Mouse (Mus musculus): ENCODE measurements around the gene Arhgap10. TPM values are rescaled to one million over a fixed set of nuclear protein-coding genes. Genes with fewer than 3 reads are reported as not detected.

Gene Arhgap10
- polyA plus RNA-seq, 1 experiment from 2014 or later, result 19.7 TPM

DNA sequence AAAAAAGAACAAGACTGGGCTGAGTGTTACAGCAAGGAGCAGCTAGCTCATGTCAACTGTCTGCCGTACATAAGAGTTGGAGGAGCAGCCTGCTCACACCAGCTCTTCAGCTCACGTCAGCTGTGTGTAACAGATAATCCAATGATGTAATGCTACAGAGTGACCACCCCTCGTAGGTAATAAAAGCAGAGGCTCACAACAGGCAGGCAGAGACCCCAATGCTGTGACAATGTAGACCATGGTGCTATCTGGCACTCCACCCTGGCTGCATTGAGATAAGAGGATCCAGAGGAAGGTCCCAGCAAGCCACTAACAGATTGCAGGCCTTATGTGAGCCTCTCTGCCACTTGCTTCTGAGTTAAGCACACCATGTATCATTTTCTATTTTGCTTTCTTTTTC is 26.7 kb upstream of the Arhgap10 start:
- no peaks in the 10 kb centered on the region for H3K27me3 ChIP-seq (replicated peaks; ENCODE audit: control insufficient read depth, insufficient read depth, low read length)
- no peak for ATAC-seq
- no peak overlapping the region for H3K9ac ChIP-seq (ENCODE audit: low read depth, low read length)
- H3K4me3 ChIP-seq (ENCODE audit: low read depth, low read length), result no peak overlapping the region
- no peak for TF ChIP-seq CTCF (IDR thresholded peaks at IDR 0.05; ENCODE audit: low read depth)
- WGBS, result 70% methylated on average over 3 of the region's 3 CpGs
- no peak overlapping the region for H3K4me2 ChIP-seq (replicated peaks; ENCODE audit: low read depth)
- H3K9me3 ChIP-seq (ENCODE audit: control insufficient read depth), result no peaks in the 10 kb centered on the region
- H3K36me3 ChIP-seq (ENCODE audit: control insufficient read depth, insufficient read depth), result no peaks in the 10 kb centered on the region
- H3K4me1 ChIP-seq (replicated peaks; ENCODE audit: control insufficient read depth, insufficient read depth, low read length), result no peaks in the 10 kb centered on the region
- H3K27ac ChIP-seq (ENCODE audit: low read depth, low read length), result no peak overlapping the region

DNA sequence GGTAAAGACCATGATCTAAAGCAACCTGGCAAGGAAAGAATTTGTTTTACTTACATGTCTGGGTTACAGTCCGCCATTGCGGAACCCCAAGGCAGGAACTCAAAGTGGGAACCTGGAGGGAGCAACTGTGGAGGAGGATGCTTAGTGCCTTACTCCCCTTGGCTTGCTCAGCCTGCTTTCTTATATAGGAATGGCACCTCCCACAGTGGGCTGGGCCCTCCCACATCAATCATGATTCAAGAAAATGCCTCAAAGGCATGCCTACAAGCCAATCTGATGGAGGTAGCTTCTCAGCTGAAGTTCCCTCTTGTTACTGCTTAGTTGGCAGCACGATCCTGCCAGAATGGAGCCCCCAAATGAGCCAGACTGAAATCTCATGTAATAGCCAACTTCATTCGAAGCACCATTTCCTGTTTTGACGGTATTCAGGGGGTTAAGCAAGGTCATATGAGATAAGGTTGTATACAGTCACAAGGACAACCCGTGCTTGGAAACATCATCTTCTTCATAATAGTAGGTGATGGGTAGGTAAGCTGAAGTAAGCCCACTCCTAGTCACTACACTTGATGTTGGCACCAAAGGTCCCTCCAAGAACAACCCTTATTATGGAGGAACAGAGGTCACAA is 25.5 kb upstream of the Arhgap10 start:
- H3K27ac ChIP-seq (ENCODE audit: low read depth, low read length), result no peak overlapping the region
- no peak for TF ChIP-seq CTCF (IDR thresholded peaks at IDR 0.05; ENCODE audit: low read depth)
- no peaks in the 10 kb centered on the region for H3K9me3 ChIP-seq (ENCODE audit: control insufficient read depth)
- WGBS, result 78% methylated on average over 6 of the region's 6 CpGs
- H3K4me3 ChIP-seq (ENCODE audit: low read depth, low read length), result no peak overlapping the region
- no peaks in the 10 kb centered on the region for H3K36me3 ChIP-seq (ENCODE audit: control insufficient read depth, insufficient read depth)
- no peaks in the 10 kb centered on the region for H3K4me1 ChIP-seq (replicated peaks; ENCODE audit: control insufficient read depth, insufficient read depth, low read length)
- no peaks in the 10 kb centered on the region for H3K27me3 ChIP-seq (replicated peaks; ENCODE audit: control insufficient read depth, insufficient read depth, low read length)
- no peak overlapping the region for H3K4me2 ChIP-seq (replicated peaks; ENCODE audit: low read depth)
- no peak for ATAC-seq
- no peak overlapping the region for H3K9ac ChIP-seq (ENCODE audit: low read depth, low read length)

DNA sequence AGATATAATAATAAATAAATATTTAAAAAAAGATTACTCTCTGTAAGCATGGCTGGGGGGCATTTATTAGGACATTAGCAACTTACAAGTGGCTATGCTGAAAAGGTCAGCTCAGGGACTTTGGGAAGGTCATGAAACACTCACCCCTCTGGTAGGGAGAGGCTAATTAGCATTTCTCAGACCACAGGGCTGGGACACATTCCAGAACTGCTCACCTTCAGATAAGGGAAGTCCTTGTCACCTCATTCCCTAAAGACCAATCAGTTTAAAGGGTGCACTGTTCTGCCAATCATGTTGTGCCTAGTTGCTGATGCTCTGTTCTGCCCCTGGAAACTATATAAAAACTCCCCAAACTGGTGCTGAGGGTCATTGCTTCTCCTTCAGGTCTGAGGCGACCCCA is 20.5 kb upstream of the Arhgap10 start:
- TF ChIP-seq CTCF (IDR thresholded peaks at IDR 0.05; ENCODE audit: low read depth), result no peak
- WGBS, result 89% methylated on average over 1 of the region's 1 CpGs

DNA sequence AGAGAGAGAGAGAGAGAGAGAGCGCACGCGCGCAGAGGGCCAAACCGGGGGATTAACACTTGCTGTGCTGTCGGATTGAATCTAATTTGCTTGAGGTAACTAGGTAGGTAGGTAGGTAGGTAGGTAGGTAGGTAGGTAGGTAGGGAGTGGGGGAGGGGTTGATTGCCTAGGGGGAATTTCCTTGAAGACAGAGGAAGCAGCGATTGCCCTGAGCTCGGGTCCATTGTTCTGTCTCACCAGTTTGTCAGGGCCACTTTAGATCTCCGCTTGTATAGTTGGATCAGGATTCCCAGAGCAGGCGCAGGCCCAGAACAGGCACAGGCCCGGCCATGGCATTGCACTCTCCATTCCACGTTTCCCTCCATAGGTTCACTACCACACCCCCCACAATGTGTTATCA is 19.1 kb upstream of the Arhgap10 start:
- Histone ChIP-seq H3K27me3 (replicated peaks; ENCODE audit: control insufficient read depth, insufficient read depth, low read length) (no peaks in the 10 kb centered on the region), H3K36me3 (ENCODE audit: control insufficient read depth, insufficient read depth) (no peaks in the 10 kb centered on the region), H3K4me2 (replicated peaks; ENCODE audit: low read depth) (no peak overlapping the region), H3K9ac (ENCODE audit: low read depth, low read length) (no peak overlapping the region), H3K27ac (ENCODE audit: low read depth, low read length) (no peak overlapping the region), H3K4me1 (replicated peaks; ENCODE audit: control insufficient read depth, insufficient read depth, low read length) (no peaks in the 10 kb centered on the region), H3K9me3 (ENCODE audit: control insufficient read depth) (no peaks in the 10 kb centered on the region), H3K4me3 (ENCODE audit: low read depth, low read length) (no peak overlapping the region)
- no peak for TF ChIP-seq CTCF (IDR thresholded peaks at IDR 0.05; ENCODE audit: low read depth)
- no peak for ATAC-seq
- WGBS, result 78% methylated on average over 12 of the region's 12 CpGs

More for the DNA sequence above, 20.5 kb upstream of the Arhgap10 start:
- Histone ChIP-seq H3K4me3 (ENCODE audit: low read depth, low read length) (no peak overlapping the region), H3K27ac (ENCODE audit: low read depth, low read length) (no peak overlapping the region), H3K36me3 (ENCODE audit: control insufficient read depth, insufficient read depth) (no peaks in the 10 kb centered on the region), H3K4me2 (replicated peaks; ENCODE audit: low read depth) (no peak overlapping the region), H3K27me3 (replicated peaks; ENCODE audit: control insufficient read depth, insufficient read depth, low read length) (no peaks in the 10 kb centered on the region), H3K4me1 (replicated peaks; ENCODE audit: control insufficient read depth, insufficient read depth, low read length) (no peaks in the 10 kb centered on the region), H3K9ac (ENCODE audit: low read depth, low read length) (no peak overlapping the region), H3K9me3 (ENCODE audit: control insufficient read depth) (no peaks in the 10 kb centered on the region)
- no peak for ATAC-seq

DNA sequence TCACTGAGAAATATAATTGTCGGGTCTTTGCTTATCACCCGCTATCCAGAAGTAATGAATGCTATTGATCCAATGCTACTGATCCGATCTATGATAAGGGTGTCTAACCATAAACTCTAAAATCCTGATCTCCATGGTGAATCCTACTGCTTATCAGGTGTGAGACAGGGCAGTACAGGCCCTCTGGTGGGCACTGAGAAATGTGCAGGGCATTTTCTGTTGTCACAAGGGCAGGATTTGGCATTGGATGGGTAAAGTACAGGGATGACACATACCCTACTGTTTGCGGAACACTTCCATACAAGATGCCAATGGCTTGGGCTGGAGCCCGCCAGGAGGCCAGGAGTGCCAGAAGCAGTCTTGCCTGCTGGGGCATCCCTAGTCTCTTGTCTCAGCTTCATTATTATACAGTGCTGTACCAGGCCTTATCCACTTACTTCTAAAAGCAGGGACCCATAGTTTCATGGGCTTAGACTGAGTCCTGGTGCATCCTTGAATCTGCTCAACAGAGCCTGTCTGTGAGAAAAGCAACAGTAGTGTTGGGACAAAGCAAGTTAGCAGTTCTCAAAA is 17.4 kb upstream of the Arhgap10 start:
- Histone ChIP-seq H3K27me3 (replicated peaks; ENCODE audit: control insufficient read depth, insufficient read depth, low read length) (no peaks in the 10 kb centered on the region), H3K4me3 (ENCODE audit: low read depth, low read length) (no peak overlapping the region), H3K4me2 (replicated peaks; ENCODE audit: low read depth) (no peak overlapping the region), H3K9ac (ENCODE audit: low read depth, low read length) (no peak overlapping the region), H3K4me1 (replicated peaks; ENCODE audit: control insufficient read depth, insufficient read depth, low read length) (no peaks in the 10 kb centered on the region), H3K27ac (ENCODE audit: low read depth, low read length) (no peak overlapping the region), H3K36me3 (ENCODE audit: control insufficient read depth, insufficient read depth) (no peaks in the 10 kb centered on the region), H3K9me3 (ENCODE audit: control insufficient read depth) (no peaks in the 10 kb centered on the region)
- TF ChIP-seq CTCF (IDR thresholded peaks at IDR 0.05; ENCODE audit: low read depth), result peak; percentile 85
- 60% methylated on average over 5 of the region's 5 CpGs for WGBS
- peak; percentile 62 for ATAC-seq

DNA sequence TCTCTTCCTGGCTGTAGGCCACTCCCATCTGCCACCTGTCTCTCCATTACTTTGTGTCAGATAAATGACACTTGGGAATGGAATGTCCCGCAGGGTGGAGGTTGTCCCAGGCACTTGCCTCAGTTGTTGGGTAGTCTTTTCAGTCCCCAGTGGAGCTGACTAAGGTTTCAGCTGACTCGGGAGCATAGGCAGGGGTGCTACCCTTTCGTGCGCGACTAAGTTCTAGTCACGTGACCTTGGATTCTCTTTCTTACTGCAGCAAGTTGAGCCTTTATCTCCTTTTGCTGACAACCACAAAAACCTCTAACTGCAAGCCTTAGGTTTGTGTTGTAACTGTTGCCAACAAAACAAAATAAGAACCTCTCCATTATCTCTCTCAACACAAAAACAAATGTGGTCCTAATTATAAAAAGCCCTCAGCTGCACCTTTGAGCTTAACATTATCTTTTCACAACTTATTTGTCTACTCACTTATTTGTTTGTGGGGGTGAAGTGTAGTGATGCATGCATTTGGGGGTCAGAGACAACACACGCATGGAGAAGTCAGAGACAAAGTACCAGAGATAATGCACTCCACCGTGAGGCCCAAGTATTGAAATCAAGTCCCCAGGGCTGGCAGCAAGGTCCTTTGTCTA is 16.7 kb upstream of the Arhgap10 start:
- Histone ChIP-seq H3K9ac (ENCODE audit: low read depth, low read length) (no peak overlapping the region), H3K27ac (ENCODE audit: low read depth, low read length) (no peak overlapping the region), H3K4me2 (replicated peaks; ENCODE audit: low read depth) (0 out of 2 replicates have a peak overlapping the region, but pooled peaks have one; percentile 3), H3K4me3 (ENCODE audit: low read depth, low read length) (no peak overlapping the region), H3K27me3 (replicated peaks; ENCODE audit: control insufficient read depth, insufficient read depth, low read length) (no peaks in the 10 kb centered on the region), H3K9me3 (ENCODE audit: control insufficient read depth) (no peaks in the 10 kb centered on the region), H3K4me1 (replicated peaks; ENCODE audit: control insufficient read depth, insufficient read depth, low read length) (no peaks in the 10 kb centered on the region), H3K36me3 (ENCODE audit: control insufficient read depth, insufficient read depth) (no peaks in the 10 kb centered on the region)
- TF ChIP-seq CTCF (IDR thresholded peaks at IDR 0.05; ENCODE audit: low read depth), result no peak
- WGBS, result 61% methylated on average over 8 of the region's 8 CpGs
- ATAC-seq, result peak; percentile 50; the same call in 1 of the 2 replicates
